Mouse (Mus musculus): ENCODE results near the gene Hoxb5. TPM values are rescaled to one million over a fixed set of nuclear protein-coding genes. Genes with fewer than 3 reads are reported as not detected.
A peak's percentile ranks its signal among the peaks of the same experiment; 100 is the strongest.

Hoxb5 gene
- polyA plus RNA-seq, 1 experiment from 2014 or later: 0.09 TPM

GRCm38 (mm10) chr11:96311520-96312417 lies 8.6 kb downstream of the Hoxb5 start:
- Histone ChIP-seq H3K9ac (no peak overlapping the region), H3K9me3 (no peaks in the 10 kb centered on the region), H3K4me1 (no peaks in the 10 kb centered on the region), H3K27me3 (replicated peaks) (peaks cover 100% of the 10 kb centered on the region), H3K4me2 (no peak overlapping the region), H3K27ac (no peak overlapping the region), H3K36me3 (replicated peaks) (no peaks in the 10 kb centered on the region), H3K4me3 (0 out of 2 replicates have a peak overlapping the region, but pooled peaks have one; percentile 1)
- WGBS: under 1% methylated on average over 31 of the region's 31 CpGs
- ATAC-seq (replicated peaks): 0 out of 2 replicates have a peak, but pooled peaks have one; percentile 72

- 23% methylated on average over 2 of the region's 2 CpGs for WGBS
- Histone ChIP-seq H3K4me2 (no peak overlapping the region), H3K27me3 (replicated peaks) (peaks cover 99% of the 10 kb centered on the region), H3K36me3 (replicated peaks) (no peaks in the 10 kb centered on the region), H3K9ac (no peak overlapping the region), H3K4me1 (no peaks in the 10 kb centered on the region), H3K4me3 (no peak overlapping the region), H3K27ac (no peak overlapping the region), H3K9me3 (no peaks in the 10 kb centered on the region)
- ATAC-seq (replicated peaks): no peak
Measured at GRCm38 (mm10) chr11:96313134-96313533, 10.0 kb downstream of the Hoxb5 start.

- Histone ChIP-seq H3K4me2 (no peak overlapping the region), H3K27ac (no peak overlapping the region), H3K4me3 (no peak overlapping the region), H3K4me1 (0 out of 2 replicates have a peak, but pooled peaks cover 3% of the 10 kb centered on the region), H3K36me3 (replicated peaks) (no peaks in the 10 kb centered on the region), H3K9ac (no peak overlapping the region), H3K27me3 (replicated peaks) (peaks cover 99% of the 10 kb centered on the region), H3K9me3 (no peaks in the 10 kb centered on the region)
- no peak for ATAC-seq (replicated peaks)
- 5% methylated on average over 12 of the region's 12 CpGs for WGBS
Measured at GRCm38 (mm10) chr11:96313806-96314428, 10.8 kb downstream of the Hoxb5 start.

- Histone ChIP-seq H3K27ac (no peak overlapping the region), H3K4me3 (no peak overlapping the region), H3K9ac (no peak overlapping the region), H3K27me3 (replicated peaks) (peaks cover 99% of the 10 kb centered on the region), H3K36me3 (replicated peaks) (no peaks in the 10 kb centered on the region), H3K4me2 (no peak overlapping the region), H3K4me1 (0 out of 2 replicates have a peak, but pooled peaks cover 3% of the 10 kb centered on the region), H3K9me3 (no peaks in the 10 kb centered on the region)
- ATAC-seq (replicated peaks): no peak
- WGBS: under 1% methylated on average over 34 of the region's 34 CpGs
Measured at GRCm38 (mm10) chr11:96314671-96315343, 11.7 kb downstream of the Hoxb5 start.

- no peaks in the 10 kb centered on the region for H3K9me3 ChIP-seq
- H3K9ac ChIP-seq: no peak overlapping the region
- no peaks in the 10 kb centered on the region for H3K36me3 ChIP-seq (replicated peaks)
- H3K4me2 ChIP-seq: no peak overlapping the region
- H3K4me3 ChIP-seq: no peak overlapping the region
- H3K27ac ChIP-seq: no peak overlapping the region
- H3K27me3 ChIP-seq (replicated peaks): peaks cover 99% of the 10 kb centered on the region
- 3% methylated on average over 5 of the region's 5 CpGs for WGBS
- 0 out of 2 replicates have a peak, but pooled peaks cover 3% of the 10 kb centered on the region for H3K4me1 ChIP-seq
- no peak for ATAC-seq (replicated peaks)
Measured at GRCm38 (mm10) chr11:96315344-96315681, 12.2 kb downstream of the Hoxb5 start.

- H3K9ac ChIP-seq: no peak overlapping the region
- H3K4me3 ChIP-seq: no peak overlapping the region
- H3K36me3 ChIP-seq (replicated peaks): no peaks in the 10 kb centered on the region
- H3K9me3 ChIP-seq: no peaks in the 10 kb centered on the region
- no peak for ATAC-seq (replicated peaks)
- H3K27me3 ChIP-seq (replicated peaks): peaks cover 97% of the 10 kb centered on the region
- H3K27ac ChIP-seq: no peak overlapping the region
- 0 out of 2 replicates have a peak, but pooled peaks cover 3% of the 10 kb centered on the region for H3K4me1 ChIP-seq
- WGBS: 6% methylated on average over 18 of the region's 18 CpGs
- H3K4me2 ChIP-seq: no peak overlapping the region
Measured at GRCm38 (mm10) chr11:96316696-96317607, 13.8 kb downstream of the Hoxb5 start.

- 2% methylated on average over 28 of the region's 28 CpGs for WGBS
- Histone ChIP-seq H3K4me1 (0 out of 2 replicates have a peak, but pooled peaks cover 3% of the 10 kb centered on the region), H3K9ac (no peak within 1 kb of the TSS), H3K4me2 (peak within 1 kb of the TSS; percentile 30; the same call in 1 of the 2 replicates), H3K27me3 (replicated peaks) (peaks cover 97% of the 10 kb centered on the region), H3K36me3 (replicated peaks) (no peaks in the 10 kb centered on the region), H3K9me3 (no peaks in the 10 kb centered on the region), H3K27ac (no peak within 1 kb of the TSS), H3K4me3 (0 out of 2 replicates have a peak within 1 kb of the TSS, but pooled peaks have one; percentile 2)
- no peak for ATAC-seq (replicated peaks)
Measured at GRCm38 (mm10) chr11:96317608-96318367, 14.7 kb downstream of the Hoxb5 start, which contains the start of gene Hoxb4. Hoxb4 (plus strand) TSS chr11:96318267.

GRCm38 (mm10) chr11:96318368-96319070 lies 15.4 kb downstream of the Hoxb5 start:
- no peak overlapping the region for H3K9ac ChIP-seq
- H3K27me3 ChIP-seq (replicated peaks): peaks cover 97% of the 10 kb centered on the region
- 0 out of 2 replicates have a peak overlapping the region, but pooled peaks have one; percentile 2 for H3K4me3 ChIP-seq
- ATAC-seq (replicated peaks): no peak
- under 1% methylated on average over 44 of the region's 45 CpGs for WGBS
- no peaks in the 10 kb centered on the region for H3K36me3 ChIP-seq (replicated peaks)
- H3K9me3 ChIP-seq: no peaks in the 10 kb centered on the region
- H3K4me1 ChIP-seq: 0 out of 2 replicates have a peak, but pooled peaks cover 3% of the 10 kb centered on the region
- H3K27ac ChIP-seq: no peak overlapping the region
- peak overlapping the region; percentile 30; the same call in 1 of the 2 replicates for H3K4me2 ChIP-seq

GRCm38 (mm10) chr11:96319071-96319902 lies 16.2 kb downstream of the Hoxb5 start:
- no peak overlapping the region for H3K27ac ChIP-seq
- no peaks in the 10 kb centered on the region for H3K36me3 ChIP-seq (replicated peaks)
- no peak overlapping the region for H3K9ac ChIP-seq
- 0% methylated on average over 34 of the region's 34 CpGs for WGBS
- H3K4me3 ChIP-seq: 0 out of 2 replicates have a peak overlapping the region, but pooled peaks have one; percentile 2
- 0 out of 2 replicates have a peak, but pooled peaks cover 3% of the 10 kb centered on the region for H3K4me1 ChIP-seq
- peak overlapping the region; percentile 30; the same call in 1 of the 2 replicates for H3K4me2 ChIP-seq
- peaks cover 97% of the 10 kb centered on the region for H3K27me3 ChIP-seq (replicated peaks)
- ATAC-seq (replicated peaks): no peak
- H3K9me3 ChIP-seq: no peaks in the 10 kb centered on the region

Measured in midbrain, embryonic 15.5 days (tissue).